Mouse (Mus musculus): ENCODE measurements around the gene Gimap5. TPM values are rescaled to one million over a fixed set of nuclear protein-coding genes. Genes with fewer than 3 reads are reported as not detected.

The Gimap5 gene
- total RNA-seq, 2 experiments from 2014 or later = 6.1 to 6.8 TPM

DNA sequence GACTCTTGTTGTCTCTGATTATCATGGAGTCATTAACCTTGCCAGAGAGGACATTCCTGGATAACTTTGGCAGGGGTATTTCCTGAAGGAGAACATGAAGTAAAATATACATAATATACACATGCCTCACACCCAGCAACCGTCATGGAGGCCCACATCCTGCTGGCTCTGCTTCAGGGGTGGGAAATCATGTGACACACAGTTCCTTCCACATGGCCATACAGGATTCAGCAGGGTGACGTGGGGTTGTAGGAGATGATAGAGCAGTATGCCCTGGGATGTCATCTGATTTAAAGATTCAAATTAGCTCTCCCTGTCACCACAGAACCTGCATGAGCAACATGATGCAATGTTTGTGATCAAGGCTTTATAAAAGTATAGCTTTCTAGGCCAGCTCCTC, 41.9 kb downstream of the Gimap5 start:
- intact Hi-C loops (cut with DNase I) = no loop called here
- DNase-seq (ENCODE audit: low spot score) = no peak

DNA sequence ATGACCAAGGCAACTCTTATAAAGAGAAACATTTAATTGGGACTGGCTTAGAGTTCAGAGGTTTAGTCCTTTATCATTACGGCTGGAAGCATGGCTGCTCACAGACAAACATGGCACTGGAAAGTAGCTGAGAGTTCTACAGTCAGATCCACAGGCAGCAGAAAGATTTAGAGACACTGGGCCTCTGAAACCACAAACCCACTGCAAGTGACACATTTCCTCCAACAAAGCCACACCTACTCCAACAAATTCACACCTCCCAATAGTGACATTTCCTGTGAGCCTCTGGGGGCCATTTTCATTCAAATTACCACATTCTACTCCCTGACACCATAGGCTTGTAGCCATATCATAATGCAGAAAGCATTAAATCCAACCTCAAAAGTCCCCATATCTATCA, 55.9 kb downstream of the Gimap5 start:
- no peak for DNase-seq (ENCODE audit: low spot score)
- intact Hi-C loops (cut with DNase I) = no loop called here

DNA sequence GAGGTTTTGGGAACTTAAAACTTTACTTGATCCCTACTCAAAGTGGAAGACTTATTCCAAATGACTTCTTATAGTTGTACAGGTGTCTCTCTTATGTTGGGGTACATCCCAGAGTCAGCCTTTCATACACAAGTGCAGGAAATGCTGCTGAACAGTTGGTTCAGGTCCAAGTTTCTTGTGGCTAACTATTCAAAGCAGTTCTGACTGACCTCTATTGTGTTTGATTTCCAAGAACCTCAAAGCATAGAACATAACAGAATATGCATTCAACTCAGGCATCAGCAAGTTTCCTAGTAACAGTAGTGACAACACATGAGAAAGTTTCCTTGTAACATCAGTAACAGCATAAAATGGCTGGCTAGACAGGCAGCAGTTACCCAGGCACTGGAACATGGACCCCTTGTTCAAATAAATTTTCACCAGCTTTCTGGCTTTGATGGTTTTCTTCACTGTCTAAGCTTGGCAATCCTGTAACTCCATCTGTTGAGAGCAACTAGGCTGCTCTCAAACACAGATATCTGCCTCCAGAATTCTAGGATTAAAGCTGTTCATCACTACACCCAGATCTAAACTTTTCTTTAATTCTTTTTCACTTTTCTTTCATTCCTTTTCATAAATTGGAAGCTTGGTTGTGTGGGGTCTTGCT, 57.5 kb downstream of the Gimap5 start:
- intact Hi-C loops (cut with DNase I) = no loop called here
- no peak for DNase-seq (ENCODE audit: low spot score)

Other genes starting within 250 kb of the Gimap5 start
- 10 to 100 TPM; 19.3 to 22.2 TPM for gene Atp6v0e2, start 208.6 kb upstream of the Gimap5 start, total RNA-seq (2021)
- 10 to 100 TPM; 15.5 to 16.5 TPM for gene Lrrc61, start 191.4 kb upstream of the Gimap5 start, total RNA-seq (2021)
- gene Rarres2, start 173.4 kb upstream of the Gimap5 start, total RNA-seq (2021) = 10 to 100 TPM; 73.6 to 91.2 TPM
- not detected for gene Gm45021, start 156.6 kb upstream of the Gimap5 start, total RNA-seq (2021)
- gene Repin1, start 152.3 kb upstream of the Gimap5 start, total RNA-seq (2021) = 10 to 100 TPM; 31.0 to 31.8 TPM
- 1 to 10 TPM; 1.0 to 2.2 TPM for gene Gm44965, start 152.3 kb upstream of the Gimap5 start, total RNA-seq (2021)
- 10 to 100 TPM; 10.9 to 11.2 TPM for gene Zfp775, start 144.1 kb upstream of the Gimap5 start, total RNA-seq (2021)
- under 1 TPM; 0.14 to 0.23 TPM for gene AI854703, start 119.4 kb upstream of the Gimap5 start, total RNA-seq (2021)
- 1 to 10 TPM; 7.8 to 8.0 TPM for gene Gimap8, start 99.0 kb upstream of the Gimap5 start, total RNA-seq (2021)
- 1 to 10 TPM; 3.1 to 4.9 TPM for gene Gimap9, start 70.1 kb upstream of the Gimap5 start, total RNA-seq (2021)
- 10 to 100 TPM; 29.0 to 30.8 TPM for gene Gimap4, start 61.6 kb upstream of the Gimap5 start, total RNA-seq (2021)
- gene Gimap6, start 38.0 kb upstream of the Gimap5 start, total RNA-seq (2021) = 10 to 100 TPM; 38.5 to 41.6 TPM
- 1 to 10 TPM; 1.8 to 5.3 TPM for gene Gm28053, start 27.6 kb upstream of the Gimap5 start, total RNA-seq (2021)
- gene Gimap7, start 27.6 kb upstream of the Gimap5 start, total RNA-seq (2021) = under 1 TPM in 1 of 2 experiments, not detected in 1; 0.39 TPM
- 1 to 10 TPM; 8.5 to 9.8 TPM for gene Gimap1, start 7.1 kb upstream of the Gimap5 start, total RNA-seq (2021)
- gene Gimap3, start 24.7 kb downstream of the Gimap5 start, total RNA-seq (2021) = under 1 TPM; 0.50 to 0.88 TPM
- 10 to 100 TPM; 16.6 to 20.0 TPM for gene Tmem176a, start 94.7 kb downstream of the Gimap5 start, total RNA-seq (2021)
- 10 to 100 TPM; 52.5 to 54.8 TPM for gene Tmem176b, start 95.3 kb downstream of the Gimap5 start, total RNA-seq (2021)
- not detected for gene Aoc1, start 126.7 kb downstream of the Gimap5 start, total RNA-seq (2021)
- gene 1600015I10Rik, start 183.7 kb downstream of the Gimap5 start, total RNA-seq (2021) = not detected
- not detected for gene Doxl2, start 228.8 kb downstream of the Gimap5 start, total RNA-seq (2021)
- not detected for gene Svs1, start 240.7 kb downstream of the Gimap5 start, total RNA-seq (2021)

Data from heart, postnatal 25 days (tissue).